25 mouse cellular contexts compared by ENCODE assay signal in genomic region chr6:30035112-30035511, GRCm38 (mm10). TPM values are rescaled to one million over a fixed set of nuclear protein-coding genes. Genes with fewer than 3 reads are reported as not detected.
DNase-seq lines count a peak whose midpoint lies in the region; ATAC-seq and TF ChIP-seq lines count a peak whose summit lies in the region.
"Had no signal": no experiment of that assay in that cellular context is flagged by ENCODE, and none has a peak within 500 bp of the region (broad histone marks: within the 10 kb centered on the region; RNA-seq: fewer than 3 reads in every experiment).

No protein-coding gene starts in this region.

- H3K9me3 ChIP-seq in lung, postnatal 0 days (ENCODE audit: low read length) = no peaks in the 10 kb centered on the region
- H3K9me3 ChIP-seq: embryonic facial prominence, embryonic 12.5 days; embryonic facial prominence, embryonic 15.5 days; forebrain, embryonic 12.5 days; forebrain, embryonic 15.5 days; G1E; hindbrain, embryonic 10.5 days; hindbrain, embryonic 13.5 days had no signal

- H3K4me3 ChIP-seq in lung, postnatal 0 days (ENCODE audit: low read depth, low read length) = no peak overlapping the region
- H3K4me3 ChIP-seq: embryonic facial prominence, embryonic 12.5 days; embryonic facial prominence, embryonic 15.5 days; forebrain, embryonic 12.5 days; forebrain, embryonic 15.5 days; hindbrain, embryonic 10.5 days; hindbrain, embryonic 13.5 days had no signal

- no peak for TF ChIP-seq CTCF in lung, postnatal 0 days (IDR thresholded peaks at IDR 0.05)

- no peaks in the 10 kb centered on the region for H3K36me3 ChIP-seq in lung, postnatal 0 days (ENCODE audit: insufficient read depth, low read length)
- H3K36me3 ChIP-seq: embryonic facial prominence, embryonic 12.5 days; embryonic facial prominence, embryonic 15.5 days; forebrain, embryonic 12.5 days; forebrain, embryonic 15.5 days; G1E; hindbrain, embryonic 10.5 days; hindbrain, embryonic 13.5 days had no signal

- no peaks in the 10 kb centered on the region for H3K27me3 ChIP-seq in lung, postnatal 0 days (replicated peaks; ENCODE audit: insufficient read depth, low read length)
- H3K27me3 ChIP-seq: embryonic facial prominence, embryonic 12.5 days; embryonic facial prominence, embryonic 15.5 days; forebrain, embryonic 12.5 days; forebrain, embryonic 15.5 days; hindbrain, embryonic 13.5 days; Patski had no signal

- TF ChIP-seq EP300 in lung, postnatal 0 days (IDR thresholded peaks at IDR 0.05) = no peak

- no peak overlapping the region for H3K4me2 ChIP-seq in lung, postnatal 0 days (replicated peaks; ENCODE audit: low read depth, low read length)
- H3K4me2 ChIP-seq: embryonic facial prominence, embryonic 12.5 days; embryonic facial prominence, embryonic 15.5 days; forebrain, embryonic 12.5 days; forebrain, embryonic 15.5 days; heart, embryonic 11.5 days; hindbrain, embryonic 13.5 days had no signal

- peak; percentile 11 for DNase-seq in lung, postnatal 0 days (ENCODE audit: low spot score)
- DNase-seq in lung, postnatal 36 days = no peak
- DNase-seq in left cerebral cortex, postnatal 4 days = no peak
- no peak for DNase-seq in heart, adult 11 months
- DNase-seq in kidney, adult 9 months = no peak
- DNase-seq: adrenal gland, postnatal 10 days; adrenal gland, postnatal 36 days; cerebellum, adult 18-20 months; cerebellum, adult 9-10 months; cerebellum, postnatal 14 days; gastrocnemius, postnatal 25 days had no signal

- no peak for ATAC-seq in lung, postnatal 0 days
- ATAC-seq in common myeloid progenitor, adult 5-6 weeks (replicated peaks; ENCODE audit: low read depth, poor library complexity, severe bottlenecking) = peak; percentile 85
- peak; percentile 89 for ATAC-seq in megakaryocyte, adult 5-6 weeks (ENCODE audit: poor library complexity, severe bottlenecking)
- ATAC-seq in erythroid progenitor cell, adult 5-6 weeks (replicated peaks; ENCODE audit: low FRiP score, poor library complexity, severe bottlenecking) = no peak
- ATAC-seq: CD4-positive, CD25-positive, alpha-beta regulatory T cell, adult 4 months; forebrain, embryonic 15.5 days; hindbrain, embryonic 16.5 days; Patski had no signal

- no peaks in the 10 kb centered on the region for H3K4me1 ChIP-seq in lung, postnatal 0 days (ENCODE audit: insufficient read depth, low read depth, low read length)
- H3K4me1 ChIP-seq: embryonic facial prominence, embryonic 12.5 days; embryonic facial prominence, embryonic 15.5 days; forebrain, embryonic 12.5 days; forebrain, embryonic 15.5 days; hindbrain, embryonic 10.5 days; hindbrain, embryonic 13.5 days had no signal

- WGBS in lung, postnatal 0 days = 68% methylated on average over 4 of the region's 4 CpGs

- intact Hi-C loops in left cerebral cortex, postnatal 4 days (cut with DNase I) = no loop called here

- H3K27ac ChIP-seq in lung, postnatal 0 days (ENCODE audit: low read length) = no peak overlapping the region
- H3K27ac ChIP-seq: embryonic facial prominence, embryonic 12.5 days; embryonic facial prominence, embryonic 15.5 days; forebrain, embryonic 12.5 days; forebrain, embryonic 15.5 days; hindbrain, embryonic 10.5 days; hindbrain, embryonic 13.5 days had no signal

- H3K9ac ChIP-seq in lung, postnatal 0 days (replicated peaks; ENCODE audit: low read depth) = no peak overlapping the region
- H3K9ac ChIP-seq: embryonic facial prominence, embryonic 12.5 days; embryonic facial prominence, embryonic 15.5 days; forebrain, embryonic 12.5 days; forebrain, embryonic 15.5 days; hindbrain, embryonic 13.5 days had no signal

RNA-seq across cellular contexts. Expression of gene Nrf1, which starts 12.7 kb away (rescaled TPM):
- 22.7 and 24.6 TPM in 2 replicates for polyA plus RNA-seq in lung, postnatal 0 days (2015; fragmentation: Nextera tagmentation; extraction: Ambion mirVana)
- 60.9 and 61.9 TPM in 2 replicates for total RNA-seq in common myeloid progenitor, adult 5-6 weeks (2017)
- total RNA-seq in megakaryocyte, adult 5-6 weeks (2015) = 37.1 and 39.6 TPM in 2 replicates
- 69.9 and 84.5 TPM in 2 replicates for total RNA-seq in megakaryocyte, adult 5-6 weeks (2017)
- 10 to 100 TPM; 25.4 to 32.6 TPM for total RNA-seq in left cerebral cortex, postnatal 4 days (2021)
- 100 and 118 TPM in 2 replicates for total RNA-seq in erythroid progenitor cell, adult 5-6 weeks (2015; ENCODE audit: low replicate concordance)
- total RNA-seq in erythroid progenitor cell, adult 5-6 weeks (2017; ENCODE audit: low replicate concordance) = 142 and 175 TPM in 2 replicates

Comparison
In these comparisons a context has a peak if more than half of its experiments do, and no peak if none do; other contexts are left out.
1. ATAC-seq: peak in common myeloid progenitor, adult 5-6 weeks (single experiment) and megakaryocyte, adult 5-6 weeks (single experiment); none in lung, postnatal 0 days (single experiment) and erythroid progenitor cell, adult 5-6 weeks (single experiment).